Mouse (Mus musculus) left cerebral cortex, postnatal 36 days (tissue): ENCODE measurements at regions not wholly inside any gene's neighbourhood (a gene's known extent, or its start where the extent isn't known, plus 50 kb on each side); places are given as distances from the start of the nearest gene placed in this dataset.
"Not testable (repeated sequence)": the region's sequence is repeated elsewhere in the genome, so short reads cannot be mapped to it uniquely, and the experiment has no call there.

ENCODE experiments used
- DNase-seq, 2 experiments: peaks; one replicate each; pipeline ENCODE4 v3.0.0; 2021 to 2022; ENCODE audit warnings: low spot score in 2 of 2, mixed read lengths in 1 of 2
- intact Hi-C: fragments of 180-260 bp; cut with DNase I; formaldehyde crosslinking; loops from one replicate; pipeline ENCODE4 v1.15.1; 2025

DNA sequence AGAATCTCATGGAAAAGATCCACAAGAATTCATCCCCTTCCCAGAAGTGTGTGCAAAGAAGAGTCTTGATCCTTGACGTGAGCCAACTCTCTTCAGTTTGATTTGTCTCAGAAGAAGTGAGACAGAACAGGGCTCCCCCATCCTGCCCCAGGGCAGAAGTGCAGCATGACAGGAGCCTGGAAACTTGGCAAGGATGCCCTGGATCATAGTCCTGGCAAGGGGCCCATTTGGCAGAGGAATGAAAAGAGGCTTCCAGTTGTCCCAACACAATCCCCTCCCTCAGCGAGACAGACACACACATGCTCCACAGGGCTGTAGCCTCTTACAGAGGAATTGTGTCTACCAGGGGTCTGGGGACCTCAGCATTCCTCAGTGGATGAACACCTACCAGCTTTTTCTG lies 102.7 kb downstream of the Ptpn20 start:
- intact Hi-C loops, result no loop called here
- DNase-seq, result peak in 1 of 2 experiments; percentile 11

DNA sequence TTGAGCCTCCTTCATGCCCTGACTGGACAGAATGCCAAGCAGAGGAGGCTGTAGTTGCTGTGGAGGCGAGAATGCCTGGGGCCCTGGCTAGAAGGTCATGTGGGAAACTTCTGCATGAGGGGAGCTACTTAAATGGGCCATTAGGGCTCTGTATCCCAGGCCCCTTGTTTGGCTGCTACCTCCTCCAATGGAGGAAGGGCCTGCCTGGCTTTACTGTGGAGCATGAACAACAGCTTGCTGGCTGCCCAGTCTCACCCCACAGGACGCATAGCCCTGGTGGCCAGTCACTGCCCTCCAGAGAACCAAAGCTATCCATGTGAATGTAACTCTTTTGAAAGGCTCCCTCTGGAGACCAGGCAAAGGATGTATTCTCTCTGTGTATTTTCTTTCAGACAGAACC lies 105.2 kb downstream of the Ptpn20 start:
- intact Hi-C loops, result no loop called here

DNA sequence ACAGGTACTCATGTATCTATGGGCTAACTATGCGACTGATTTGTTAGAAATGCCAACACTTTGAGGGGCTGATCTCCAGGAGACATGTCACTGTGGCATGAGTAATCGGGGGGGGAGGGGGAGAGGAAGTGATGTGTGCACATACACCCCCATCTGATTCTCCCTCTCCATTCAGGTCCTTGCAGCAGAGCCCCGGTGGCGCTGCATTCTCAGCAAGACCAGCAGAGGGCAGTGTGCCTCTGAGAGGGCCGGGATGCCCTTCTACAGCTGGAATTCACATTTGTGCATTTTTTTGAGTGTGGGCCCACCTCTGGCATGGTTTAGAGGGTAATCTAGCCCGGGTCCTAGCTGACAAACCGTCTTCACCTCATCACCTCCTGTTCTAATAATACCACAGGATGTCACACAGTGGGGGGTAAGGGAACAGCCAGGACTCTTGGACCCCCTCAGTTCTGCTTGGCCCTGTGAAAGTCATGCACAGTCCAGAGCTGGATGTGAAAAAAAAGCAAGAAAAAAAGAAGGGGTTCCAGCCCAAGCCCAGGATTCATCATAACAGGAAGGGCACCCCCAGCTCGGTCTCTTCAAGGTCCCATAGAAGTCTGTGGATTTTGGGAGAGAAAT lies 106.5 kb downstream of the Ptpn20 start:
- intact Hi-C loops, result loop anchor here (1.0 kb wide), 1 partner anchor 239 kb away; no protein-coding TSS in a partner anchor
- peak; percentile 72 to 73 for DNase-seq

More for the DNA sequence above, 105.2 kb downstream of the Ptpn20 start:
- DNase-seq, result no peak

DNA sequence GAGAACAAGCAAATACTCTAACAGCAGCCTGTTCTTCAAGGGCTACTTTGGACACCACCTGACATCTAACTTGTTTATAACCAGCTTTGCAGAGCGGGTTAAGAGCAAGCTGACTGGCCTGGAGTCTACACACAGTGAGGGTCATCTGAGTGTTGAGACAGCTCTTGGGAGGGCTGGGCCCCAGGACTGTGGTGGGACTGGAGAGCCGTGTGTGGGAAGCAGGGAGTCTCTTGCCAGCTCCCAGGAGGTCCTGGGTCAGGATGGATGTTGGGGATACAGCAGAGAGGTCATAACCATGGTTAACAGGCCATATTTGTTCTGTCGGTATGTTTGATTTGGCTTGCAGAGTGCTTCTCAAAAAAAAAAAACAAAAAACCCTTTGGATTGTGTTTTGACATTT lies 107.8 kb downstream of the Ptpn20 start:
- DNase-seq, result no peak
- intact Hi-C loops, result no loop called here

DNA sequence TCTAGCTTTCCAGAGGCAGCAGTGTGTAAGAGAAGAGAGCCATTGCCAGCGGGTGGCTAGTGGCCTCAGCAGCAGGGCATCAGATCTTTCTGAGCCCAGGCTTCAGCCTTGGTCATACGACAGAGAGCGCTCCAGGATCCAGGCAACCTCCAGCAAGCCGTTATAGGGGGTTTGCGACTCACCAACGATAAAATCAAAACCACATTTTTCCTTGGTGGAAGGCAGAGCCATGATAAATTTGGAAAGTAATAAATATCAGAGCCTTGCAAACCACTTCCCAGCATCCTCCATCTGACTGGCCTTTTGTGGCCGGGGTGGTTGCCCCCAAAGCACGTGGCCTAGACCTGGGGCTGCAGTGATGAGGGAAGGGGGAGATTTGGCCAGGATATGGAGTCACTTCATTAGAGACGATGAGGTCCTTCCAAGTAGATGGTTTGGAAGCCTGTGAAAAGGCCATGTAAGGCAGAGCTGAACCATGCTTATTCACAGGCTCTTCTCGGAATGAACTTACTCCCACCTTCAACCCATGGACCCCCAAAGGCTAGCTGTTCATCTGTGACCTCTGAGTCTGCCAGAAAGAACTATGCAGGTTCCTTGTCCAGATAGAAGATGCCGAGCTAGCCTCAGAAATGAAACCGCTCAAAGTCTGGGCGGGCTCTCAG lies 110.9 kb downstream of the Ptpn20 start:
- no peak for DNase-seq
- intact Hi-C loops, result no loop called here

DNA sequence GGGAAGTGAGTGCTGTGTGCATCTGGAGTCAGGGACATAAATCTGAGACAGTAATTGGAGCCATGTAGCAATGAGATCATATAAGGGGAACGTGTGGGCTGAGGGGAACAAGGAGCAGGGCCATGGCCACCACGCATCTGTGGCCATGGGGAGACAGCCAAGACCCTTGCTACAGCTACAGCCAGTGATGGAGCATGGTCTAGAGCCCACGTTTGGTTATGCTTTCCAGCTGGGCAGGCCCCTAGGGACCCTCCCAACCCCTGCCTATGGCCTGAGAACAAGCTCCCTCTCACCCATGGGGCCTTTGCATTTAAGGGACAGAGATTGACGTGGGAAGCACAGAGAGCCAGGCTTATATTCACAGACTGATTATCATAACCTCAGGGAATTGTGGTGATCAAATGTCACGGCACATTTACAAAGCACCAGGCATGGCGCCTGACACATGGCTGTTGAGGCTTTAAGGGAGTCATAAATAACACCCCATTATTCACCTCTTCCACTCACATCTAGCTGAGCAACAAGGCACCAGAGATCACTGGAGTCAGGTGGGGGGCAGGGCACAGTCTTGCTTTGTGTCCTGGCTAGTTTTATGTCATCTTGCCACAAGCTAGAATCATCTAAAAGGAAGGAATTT lies 118.8 kb downstream of the Ptpn20 start:
- no peak for DNase-seq
- intact Hi-C loops, result no loop called here

DNA sequence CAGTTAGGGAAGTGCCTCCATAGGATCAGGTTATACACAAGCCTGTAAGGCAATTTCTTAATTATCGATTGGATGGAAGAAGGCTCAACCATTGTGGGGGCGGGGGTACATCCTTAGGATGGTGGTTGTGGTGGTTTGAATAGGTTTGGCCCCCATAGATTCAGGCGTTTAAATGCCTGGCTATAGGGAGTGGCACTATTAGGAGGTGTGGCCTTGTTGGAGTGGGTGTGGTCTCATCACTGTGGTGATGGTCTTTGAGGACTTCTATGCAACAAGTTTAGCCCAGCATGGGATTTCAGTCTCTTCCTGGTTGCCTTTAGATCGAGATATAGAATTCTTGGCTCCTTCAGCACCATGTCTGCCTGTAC lies 119.3 kb downstream of the Ptpn20 start:
- intact Hi-C loops, result no loop called here
- DNase-seq, result no peak

DNA sequence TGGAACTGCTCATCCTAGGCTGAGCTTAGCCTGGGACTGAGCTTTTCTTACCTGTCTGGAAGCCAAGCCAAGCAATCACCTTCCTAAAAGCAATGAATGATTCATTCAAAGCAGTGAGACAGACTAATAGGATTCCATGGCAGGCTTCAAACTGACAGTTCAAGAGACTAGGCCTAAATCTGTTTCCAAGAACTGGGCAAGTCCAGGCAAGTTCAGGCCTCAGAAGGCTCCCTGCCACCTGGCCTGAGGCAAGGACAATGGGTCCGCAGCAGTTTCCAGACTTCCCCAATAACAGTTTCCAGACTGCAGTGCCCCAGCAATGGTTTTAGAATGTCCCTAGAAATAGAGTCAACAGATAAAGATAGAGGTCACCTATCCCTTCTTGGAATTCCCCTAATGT lies 123.5 kb downstream of the Ptpn20 start:
- intact Hi-C loops, result no loop called here
- no peak for DNase-seq

DNA sequence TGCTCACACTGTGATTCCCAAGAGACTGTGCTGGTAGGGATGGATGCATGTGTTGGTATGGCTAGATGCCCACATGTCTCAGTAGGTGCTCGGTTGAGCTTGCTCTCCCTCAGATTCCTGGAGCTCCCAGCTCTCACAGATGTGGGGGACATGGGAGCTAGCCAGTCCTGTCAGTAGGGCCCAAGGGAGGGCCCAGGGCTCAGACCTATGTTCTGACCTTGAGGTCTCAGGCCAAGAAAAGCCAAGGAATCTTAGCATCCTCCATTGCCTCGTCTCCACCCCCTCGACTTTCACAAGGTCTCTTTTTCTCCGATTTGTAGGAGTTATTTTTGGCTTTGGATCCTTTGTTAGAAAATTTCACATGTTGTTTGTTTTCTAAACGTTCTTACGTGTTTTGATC lies 130.6 kb downstream of the Ptpn20 start:
- intact Hi-C loops, result no loop called here

DNA sequence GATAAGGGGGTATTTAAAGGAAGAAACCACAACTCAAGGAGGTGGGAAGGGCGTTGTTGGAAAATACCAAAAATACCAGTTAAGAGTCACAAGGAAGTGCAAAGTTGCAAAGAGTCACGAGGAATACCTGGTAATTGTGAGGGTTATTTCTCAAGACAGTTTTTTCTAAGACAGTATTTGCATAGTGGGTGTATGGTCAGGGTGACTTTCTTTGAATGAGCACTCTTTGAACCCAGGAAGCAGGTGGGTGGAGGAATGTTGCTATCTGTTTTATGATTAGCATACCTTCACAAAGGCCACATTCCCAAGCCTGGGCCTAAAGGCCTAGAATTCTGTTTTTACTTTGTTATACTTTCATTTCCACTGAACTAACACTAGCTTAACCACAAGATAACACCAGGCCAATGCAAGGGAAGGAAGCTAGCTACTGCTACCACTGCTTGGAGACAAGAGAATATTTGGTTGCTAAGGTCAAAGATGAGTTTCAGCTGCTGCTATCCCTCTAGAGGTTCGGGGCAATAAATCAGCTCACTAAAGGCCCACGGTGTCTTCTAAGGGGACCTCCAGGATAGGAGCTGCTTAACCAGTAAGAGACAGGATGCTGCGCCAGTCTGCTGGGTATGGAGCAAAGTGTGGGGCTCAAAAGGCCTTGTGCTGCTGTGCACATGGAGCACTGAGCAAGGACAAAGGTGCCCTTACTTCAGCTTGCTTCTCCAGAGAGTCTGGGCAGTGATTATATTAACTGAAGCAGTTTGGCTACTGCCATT lies 133.6 kb downstream of the Ptpn20 start:
- intact Hi-C loops, DNase-seq: not testable (repeated sequence)

More for the DNA sequence above, 130.6 kb downstream of the Ptpn20 start:
- no peak for DNase-seq

DNA sequence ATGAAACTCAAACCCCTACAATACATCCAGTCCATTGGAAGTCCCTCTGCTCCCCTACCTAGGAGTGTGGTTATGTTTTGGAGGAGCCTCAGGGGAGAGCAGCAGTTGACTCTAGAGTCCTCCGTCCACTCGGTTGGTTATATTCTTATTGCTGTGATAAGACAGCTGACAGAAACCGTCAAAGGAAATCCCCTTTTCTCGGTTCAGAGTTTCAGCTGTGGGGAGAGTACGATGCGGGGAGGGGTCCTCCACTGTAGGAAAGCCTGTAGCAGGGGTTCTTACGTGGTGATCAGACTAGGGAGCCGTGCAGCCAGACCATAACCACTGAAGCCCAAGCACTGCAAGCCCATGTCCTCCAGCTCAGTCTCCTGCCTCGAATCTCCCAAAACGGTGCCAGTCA lies 137.5 kb downstream of the Ptpn20 start:
- intact Hi-C loops, result no loop called here
- DNase-seq, result no peak

DNA sequence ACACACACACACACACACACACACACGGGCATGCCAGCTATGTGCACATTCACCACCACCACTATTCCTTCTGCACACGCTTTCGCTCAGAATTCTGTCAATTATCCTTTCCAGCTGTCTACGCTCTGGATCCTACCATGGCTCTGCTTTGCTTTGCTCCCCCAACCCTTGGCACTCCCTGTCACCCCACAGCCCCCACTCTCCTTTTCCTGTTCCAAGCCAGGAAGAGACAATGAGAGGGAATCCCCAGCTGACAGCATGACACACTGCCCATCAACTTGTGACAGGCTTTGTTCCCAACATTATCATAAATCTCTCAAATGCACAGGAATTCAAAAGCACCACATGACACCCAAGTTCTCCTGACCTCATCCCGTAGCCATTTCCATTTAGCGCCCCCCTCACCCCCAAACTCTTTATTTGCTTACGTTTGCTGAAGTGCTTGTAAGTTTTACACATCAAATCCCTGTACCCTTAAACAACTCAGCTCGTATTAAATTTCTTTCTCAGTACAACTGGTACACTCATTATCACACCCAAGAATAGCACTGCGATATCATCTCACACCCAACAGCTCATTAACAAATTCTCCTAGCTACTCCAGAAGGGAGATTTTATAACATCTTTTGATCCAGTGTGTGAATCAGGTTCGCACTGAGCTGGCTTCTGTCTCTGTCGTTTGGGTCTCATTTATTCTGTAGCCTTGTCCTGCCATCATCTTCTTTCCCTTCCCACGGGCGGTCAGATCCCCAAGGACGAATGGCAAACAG lies 140.3 kb downstream of the Ptpn20 start:
- intact Hi-C loops, result no loop called here
- no peak for DNase-seq

DNA sequence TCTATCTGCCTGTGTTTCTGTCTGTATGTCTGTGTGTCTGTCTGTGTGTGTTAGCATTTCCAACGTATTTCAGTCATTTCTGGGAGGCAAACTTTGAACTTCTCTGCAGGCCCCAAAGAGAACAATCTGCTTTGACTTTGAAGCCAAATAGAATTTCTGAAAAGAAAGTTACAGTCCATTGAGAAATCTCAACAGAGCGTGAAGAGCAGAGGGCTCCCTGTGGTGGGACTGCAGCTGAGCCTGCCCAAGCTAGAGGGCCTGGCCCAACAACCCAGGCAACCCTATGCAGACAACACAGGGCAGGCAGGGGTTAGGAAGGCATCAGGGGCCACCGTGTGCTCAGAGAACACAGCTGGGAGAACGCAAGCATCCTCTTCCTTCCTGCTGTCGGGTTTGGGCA lies 143.7 kb downstream of the Ptpn20 start:
- intact Hi-C loops, result no loop called here
- no peak for DNase-seq

DNA sequence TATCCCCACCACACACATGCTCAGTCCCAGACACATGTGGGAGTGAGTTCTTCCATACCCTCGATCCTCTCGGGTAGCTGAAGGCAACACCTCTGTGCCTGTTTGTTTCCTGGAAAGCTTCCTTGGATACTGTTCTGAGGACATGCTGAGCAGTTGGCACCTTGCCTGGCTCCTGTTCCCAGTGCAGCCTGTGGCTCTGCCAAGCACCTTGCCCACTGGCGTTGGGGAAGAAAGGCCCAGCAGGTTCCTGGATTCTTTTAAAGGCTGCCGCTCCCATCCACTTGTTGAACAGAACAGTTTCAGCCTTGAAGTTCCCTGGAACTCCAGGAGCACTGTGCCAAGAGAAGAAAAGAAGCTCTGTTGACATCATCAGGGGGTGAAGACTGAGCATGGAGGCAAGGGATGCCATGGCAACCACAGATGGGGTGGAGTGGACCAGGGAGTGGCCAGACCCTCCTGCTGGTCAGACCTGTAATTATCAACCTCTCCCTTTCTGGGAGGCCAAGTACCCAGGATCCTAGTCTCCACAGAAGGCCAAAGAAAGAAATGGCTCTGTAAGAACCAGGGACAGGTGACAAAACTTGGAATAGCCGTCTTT lies 145.5 kb downstream of the Ptpn20 start:
- intact Hi-C loops, result no loop called here
- DNase-seq, result peak; percentile 19 to 34

DNA sequence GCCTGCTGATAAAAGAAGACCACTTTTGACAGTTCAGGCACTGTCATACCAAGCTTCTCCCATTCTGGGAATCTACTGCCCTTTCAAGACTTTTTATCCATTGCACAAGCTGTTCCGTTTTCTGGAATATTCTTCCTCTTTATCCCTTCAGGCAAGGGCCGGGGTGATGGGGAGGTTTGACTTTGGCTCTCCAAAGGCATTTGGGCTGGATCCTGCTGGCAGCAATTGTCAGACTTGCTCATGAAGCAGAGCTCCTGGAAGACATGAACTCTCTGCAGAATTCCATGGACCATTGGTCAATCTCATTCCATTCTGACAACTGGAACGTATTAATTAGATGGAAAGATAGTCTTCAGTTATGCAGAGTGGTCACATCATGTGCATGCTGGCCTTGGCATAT lies 146.6 kb downstream of the Ptpn20 start:
- DNase-seq, result no peak
- intact Hi-C loops, result no loop called here

DNA sequence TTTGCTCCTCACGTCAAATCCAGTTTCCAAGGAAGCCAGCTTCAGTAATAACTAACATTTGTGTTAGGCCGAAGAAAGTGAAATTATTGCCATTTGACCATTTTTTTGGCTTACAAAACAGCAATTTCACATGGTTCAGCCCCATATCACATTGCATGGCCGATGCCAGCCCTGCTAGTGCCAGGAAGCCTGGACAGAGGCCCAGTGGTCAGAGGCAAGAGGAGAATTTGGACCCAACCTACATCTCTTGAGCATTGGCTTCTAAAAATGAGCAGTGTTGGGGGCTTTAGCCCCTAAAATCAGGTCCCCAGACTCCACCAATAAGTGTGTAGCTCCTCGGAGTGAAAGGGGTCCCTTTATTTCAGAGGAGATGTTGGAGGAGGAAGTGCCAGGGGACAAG lies 157.2 kb downstream of the Ptpn20 start:
- DNase-seq, result no peak

DNA sequence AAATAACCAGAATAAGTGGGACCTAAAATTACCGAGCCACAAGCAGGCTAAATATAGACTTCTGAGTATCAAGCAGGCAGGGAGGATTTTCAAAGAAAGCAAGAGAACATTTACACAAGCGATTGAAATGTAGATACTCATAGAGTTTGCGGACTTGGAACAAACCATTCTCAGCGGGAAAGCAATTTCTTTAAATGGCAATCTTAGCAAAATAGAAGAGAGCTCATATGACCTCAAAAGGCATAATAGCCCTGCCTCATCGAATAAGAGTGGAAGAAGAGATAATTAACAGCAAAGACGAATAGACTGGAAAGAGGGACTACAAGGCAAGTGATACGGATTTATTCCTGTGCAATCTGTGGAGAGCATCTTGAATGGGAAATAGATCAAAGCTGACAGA lies 163.7 kb upstream of the Gdf10 start:
- DNase-seq, result no peak
- intact Hi-C loops, result no loop called here

More for the DNA sequence above, 157.2 kb downstream of the Ptpn20 start:
- intact Hi-C loops, result no loop called here

DNA sequence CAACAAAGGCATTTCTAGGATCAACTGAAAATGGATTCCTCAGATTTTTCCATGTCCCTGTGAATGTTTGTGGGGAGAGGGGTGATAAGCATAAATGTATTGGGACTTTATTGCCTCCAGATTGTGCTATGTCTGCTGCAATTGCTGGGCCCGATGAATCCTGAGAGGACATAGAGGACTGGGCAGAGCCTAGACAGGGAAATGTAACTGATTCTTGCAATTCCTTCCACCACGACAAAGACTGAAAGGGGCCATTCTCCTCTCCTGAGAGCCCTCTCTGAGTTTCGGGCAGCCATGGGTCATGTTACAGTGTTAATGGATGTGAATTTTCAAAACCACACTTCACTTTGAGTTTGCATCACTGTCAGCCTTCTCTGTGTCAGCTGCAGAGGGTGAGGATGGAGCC lies 159.7 kb upstream of the Gdf10 start:
- no peak for DNase-seq
- intact Hi-C loops, result no loop called here

DNA sequence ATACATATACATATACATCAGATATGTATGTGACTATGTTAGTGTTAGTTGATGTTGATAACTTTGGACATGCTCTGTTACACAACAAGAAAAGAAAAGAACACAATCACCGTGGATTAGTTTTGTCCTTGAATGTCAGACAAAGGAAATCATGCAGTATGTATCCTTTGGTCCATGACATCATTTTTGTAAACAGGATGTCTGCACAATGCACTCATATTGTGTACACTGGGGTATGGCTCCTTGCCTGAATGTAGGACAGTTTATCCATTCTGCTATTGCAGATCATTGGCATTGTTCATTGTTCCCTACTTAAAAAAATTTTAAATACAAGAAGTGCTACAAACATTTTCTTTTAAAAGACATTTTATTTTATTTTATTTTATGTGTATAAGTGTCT lies 157.6 kb upstream of the Gdf10 start:
- intact Hi-C loops, result no loop called here
- DNase-seq, result no peak
